Mouse (Mus musculus) hindbrain, postnatal 0 days (tissue): Measurements from ENCODE around the gene 2310011J03Rik. TPM values are rescaled to one million over a fixed set of nuclear protein-coding genes. Genes with fewer than 3 reads are reported as not detected.
"Not testable (repeated sequence)": the region's sequence is repeated elsewhere in the genome, so short reads cannot be mapped to it uniquely, and the experiment has no call there.

Experiments used
- ATAC-seq: fragments of 200-750 bp; cut with Nextera tagmentation; 2 replicates; pipeline ENCODE4 v1.8.0; 2017; ENCODE audit warnings: mild to moderate bottlenecking, moderate TSS enrichment, moderate library complexity
- DNase-seq: peaks from one replicate; pipeline ENCODE4 v3.0.0-alpha.2; 2015; ENCODE audit warnings: low spot score
- H3K27ac ChIP-seq: fragments of 300-500 bp; sonication (generic); 2 replicates; pipeline ENCODE4 v1.5.1; 2014; ENCODE audit warnings: mild to moderate bottlenecking
- H3K27me3 ChIP-seq: fragments of 300-500 bp; sonication (generic); 2 replicates; pipeline ENCODE4 v1.6.1; 2014; ENCODE audit warnings: low read length, mixed read lengths; ENCODE audit not compliant: insufficient read depth
- H3K36me3 ChIP-seq: fragments of 300-500 bp; sonication (generic); 2 replicates; pipeline ENCODE4 v1.6.1; 2014; ENCODE audit warnings: low read length, mixed read lengths; ENCODE audit not compliant: insufficient read depth
- H3K4me1 ChIP-seq: fragments of 300-500 bp; sonication (generic); 2 replicates; pipeline ENCODE4 v1.6.1; 2014; ENCODE audit warnings: antibody characterized with exemption, low read length, mixed read lengths; ENCODE audit not compliant: insufficient read depth
- H3K4me2 ChIP-seq: fragments of 300-500 bp; sonication (generic); 2 replicates; pipeline ENCODE4 v1.6.1; 2014; ENCODE audit warnings: low read depth, mild to moderate bottlenecking, low read length, moderate library complexity, mixed read lengths
- H3K4me3 ChIP-seq: fragments of 300-500 bp; sonication (generic); 2 replicates; pipeline ENCODE4 v1.5.1; 2014; ENCODE audit warnings: low read length
- H3K9ac ChIP-seq: fragments of 300-500 bp; sonication (generic); replicated peaks from 2 replicates; pipeline ENCODE4 v1.6.1; 2014; ENCODE audit warnings: mild to moderate bottlenecking, low read length, moderate library complexity, mixed read lengths
- H3K9me3 ChIP-seq: fragments of 300-500 bp; sonication (generic); 2 replicates; pipeline ENCODE4 v1.6.1; 2016; ENCODE audit warnings: low read length, mixed read lengths
- CTCF ChIP-seq: IDR thresholded peaks from 2 replicates; pipeline ENCODE4 v1.5.1; 2016; ENCODE audit warnings: antibody characterized with exemption, control low read depth, low read depth
- WGBS: fragments of 180-500 bp; shearing (Covaris S2); extraction: QIAGEN DNeasy Blood & Tissue Kit; methylation state at CpG from one replicate; pipeline ENCODE4 v1.1.7; 2014; 5-methylcytosine and 5-hydroxymethylcytosine counted together
- polyA plus RNA-seq: library from polyadenylated mRNA; unstranded; fragments of >200 nt; fragmentation: Nextera tagmentation; extraction: Ambion mirVana; gene quantifications from 2 replicates; pipeline ENCODE4 v1.2.1, GENCODE M21; 2015
- total RNA-seq: library from RNA; depleted of rRNA; stranded (reverse); fragments of >200 nt; gene quantifications from 2 replicates; pipeline ENCODE4 v1.2.3, GENCODE M21; 2014

The 2310011J03Rik gene
- total and polyA plus RNA-seq, 2 experiments from 2014 or later = 35.7 to 36.0 TPM

DNA sequence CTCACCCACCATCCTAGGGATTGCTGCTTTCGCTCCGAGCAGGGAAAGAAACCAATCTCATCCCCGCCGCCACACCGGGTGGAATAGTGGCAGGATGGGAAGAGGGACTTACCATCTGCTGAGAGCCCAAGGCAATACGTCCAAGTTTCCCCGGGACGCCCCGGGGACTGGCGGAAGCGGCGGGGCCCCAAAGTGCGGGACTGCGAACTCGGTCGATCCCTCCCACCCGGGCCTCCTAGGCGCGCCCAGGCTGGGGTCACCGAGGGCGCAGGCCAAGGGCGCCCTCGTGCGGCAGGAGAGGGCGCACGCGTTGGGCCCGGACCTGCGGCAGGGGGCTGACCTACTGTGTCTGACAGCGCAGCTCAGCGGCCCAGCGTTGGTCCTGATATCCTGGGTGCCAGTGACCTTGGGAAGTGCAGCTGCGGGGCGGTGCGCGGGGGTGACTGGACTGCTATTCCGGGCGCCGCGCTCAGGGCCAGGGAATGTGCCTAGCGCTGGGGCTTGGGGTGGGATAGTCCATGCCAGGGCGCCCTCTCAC lies 28.0 kb upstream of the 2310011J03Rik start, which contains the start of gene Adamtsl5:
Gene Adamtsl5 (minus strand): TSS at position 169 of the 538 bp plus-strand sequence.
- WGBS = 1% methylated on average over 42 of the region's 42 CpGs
- peak; percentile 51 for DNase-seq

GRCm38 (mm10) chr10:80347514-80347967 lies 27.2 kb upstream of the 2310011J03Rik start:
- peak overlapping the region; percentile 20; the same call in 1 of the 2 replicates for H3K4me3 ChIP-seq
- no peak overlapping the region for H3K9ac ChIP-seq
- H3K36me3 ChIP-seq = no peaks in the 10 kb centered on the region
- H3K9me3 ChIP-seq = no peaks in the 10 kb centered on the region
- no peak overlapping the region; the same call in 1 of the 2 replicates for H3K4me2 ChIP-seq
- no peak overlapping the region for H3K27ac ChIP-seq
- ATAC-seq (no peak), DNase-seq (no peak)
- no peak for TF ChIP-seq CTCF
- H3K27me3 ChIP-seq = peaks cover 71% of the 10 kb centered on the region
- WGBS = 11% methylated on average over 17 of the region's 17 CpGs
- peaks cover 3% of the 10 kb centered on the region; the same call in 1 of the 2 replicates for H3K4me1 ChIP-seq

More for the DNA sequence above, 28.0 kb upstream of the 2310011J03Rik start, which contains the start of gene Adamtsl5:
- H3K27ac ChIP-seq = no peak within 1 kb of the TSS
- peak within 1 kb of the TSS; percentile 38 for H3K4me2 ChIP-seq
- H3K9me3 ChIP-seq = no peaks in the 10 kb centered on the region
- H3K4me3 ChIP-seq = peak within 1 kb of the TSS; percentile 20
- H3K27me3 ChIP-seq = peaks cover 64% of the 10 kb centered on the region
- 0 out of 2 replicates have a peak, but pooled peaks have one; percentile 39 for ATAC-seq
- no peak within 1 kb of the TSS for H3K9ac ChIP-seq
- peak; percentile 45 for TF ChIP-seq CTCF
- no peaks in the 10 kb centered on the region for H3K36me3 ChIP-seq
- H3K4me1 ChIP-seq = no peaks in the 10 kb centered on the region; the same call in 1 of the 2 replicates

- not testable (repeated sequence) for H3K9me3 ChIP-seq, H3K27ac ChIP-seq, H3K4me3 ChIP-seq, H3K36me3 ChIP-seq, H3K9ac ChIP-seq, ATAC-seq, H3K4me1 ChIP-seq, DNase-seq, H3K4me2 ChIP-seq
- peaks cover 85% of the 10 kb centered on the region for H3K27me3 ChIP-seq
- WGBS = 66% methylated on average over 5 of the region's 6 CpGs
These were observed 25.6 kb upstream of the 2310011J03Rik start for GRCm38 (mm10) chr10:80345929-80346328.

GRCm38 (mm10) chr10:80345122-80345521 lies 24.8 kb upstream of the 2310011J03Rik start:
- H3K4me2 ChIP-seq = no peak overlapping the region
- peaks cover 86% of the 10 kb centered on the region for H3K27me3 ChIP-seq
- DNase-seq (no peak), ATAC-seq (no peak)
- no peak overlapping the region for H3K9ac ChIP-seq
- WGBS = 5% methylated on average over 14 of the region's 16 CpGs
- no peaks in the 10 kb centered on the region for H3K36me3 ChIP-seq
- H3K9me3 ChIP-seq = no peaks in the 10 kb centered on the region
- H3K4me1 ChIP-seq = peaks cover 7% of the 10 kb centered on the region; the same call in 1 of the 2 replicates
- no peak overlapping the region for H3K27ac ChIP-seq
- TF ChIP-seq CTCF = no peak
- H3K4me3 ChIP-seq = no peak overlapping the region

GRCm38 (mm10) chr10:80344131-80344661 lies 23.9 kb upstream of the 2310011J03Rik start:
- Histone ChIP-seq H3K4me3 (no peak overlapping the region), H3K9me3 (no peaks in the 10 kb centered on the region), H3K9ac (no peak overlapping the region), H3K27ac (no peak overlapping the region), H3K4me2 (no peak overlapping the region), H3K4me1 (peaks cover 7% of the 10 kb centered on the region; the same call in 1 of the 2 replicates), H3K27me3 (peaks cover 77% of the 10 kb centered on the region), H3K36me3 (no peaks in the 10 kb centered on the region)
- DNase-seq = no peak
- no peak for TF ChIP-seq CTCF
- ATAC-seq = no peak
- WGBS = 47% methylated on average over 9 of the region's 9 CpGs

DNA sequence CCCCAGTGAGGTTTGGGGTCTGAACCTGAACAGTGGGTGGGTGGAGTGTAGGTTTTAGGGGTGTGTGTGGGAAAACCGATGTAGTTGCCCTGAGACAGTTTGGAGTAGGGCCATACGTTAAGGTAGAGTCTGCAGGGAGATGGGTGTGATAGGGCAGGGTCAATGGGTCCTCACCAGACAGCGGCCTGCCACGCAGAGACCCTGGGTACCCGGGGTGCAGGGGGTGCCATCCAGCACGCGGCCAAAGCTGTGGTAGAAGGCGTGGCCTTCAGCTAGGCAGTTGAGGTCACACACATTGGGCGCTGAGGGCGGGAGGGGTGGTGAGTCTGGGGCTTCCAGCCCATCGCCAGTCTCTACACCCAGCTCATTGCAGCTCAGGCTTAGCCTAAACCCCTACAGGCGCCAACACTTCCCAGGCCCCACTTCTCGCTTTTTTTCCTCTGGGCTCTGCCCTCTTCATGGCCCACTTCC lies 23.1 kb upstream of the 2310011J03Rik start:
- Histone ChIP-seq H3K27ac (no peak overlapping the region), H3K9me3 (no peaks in the 10 kb centered on the region), H3K36me3 (no peaks in the 10 kb centered on the region), H3K4me3 (peak overlapping the region; percentile 24), H3K4me2 (peak overlapping the region; percentile 52), H3K27me3 (peaks cover 69% of the 10 kb centered on the region), H3K4me1 (peaks cover 7% of the 10 kb centered on the region; the same call in 1 of the 2 replicates), H3K9ac (no peak overlapping the region)
- ATAC-seq (peak; percentile 15; the same call in 1 of the 2 replicates), DNase-seq (no peak)
- WGBS = 20% methylated on average over 13 of the region's 13 CpGs
- TF ChIP-seq CTCF = no peak
